Mouse (Mus musculus): Measurements from ENCODE around the gene Mageb1.
"Not testable (repeated sequence)": the region's sequence is repeated elsewhere in the genome, so short reads cannot be mapped to it uniquely, and the experiment has no call there.

DNA sequence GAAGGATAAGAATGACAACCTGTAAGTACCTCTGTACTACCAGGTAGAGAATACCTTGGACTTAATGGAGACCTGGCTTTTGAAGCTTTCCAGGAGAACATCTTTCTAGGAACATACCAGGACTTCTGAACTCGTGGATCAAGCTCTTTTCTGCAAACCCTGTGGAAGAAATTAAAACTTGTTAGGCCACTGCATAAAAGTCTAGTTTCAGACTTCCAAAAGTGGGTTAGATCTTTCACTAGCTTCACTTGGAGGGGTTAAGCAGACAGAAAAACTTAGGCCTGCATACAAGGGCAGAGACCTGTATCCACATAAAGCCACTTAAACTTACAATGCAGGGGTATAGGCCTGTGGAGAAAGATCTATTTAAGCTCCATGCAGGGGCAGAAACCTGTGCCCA is at the start of gene Mageb1:
- TF ChIP-seq CTCF (IDR thresholded peaks at IDR 0.05; ENCODE audit: low read depth, low read length); GATA1 (IDR thresholded peaks at IDR 0.05; ENCODE audit: borderline replicate concordance, low read length): not testable (repeated sequence)

Data from G1E (cell line).